Mouse (Mus musculus) liver, postnatal 0 days (tissue): ENCODE data around the gene Ptcd1. TPM values are rescaled to one million over a fixed set of nuclear protein-coding genes. Genes with fewer than 3 reads are reported as not detected.
"Not testable (repeated sequence)": the region's sequence is repeated elsewhere in the genome, so short reads cannot be mapped to it uniquely, and the experiment has no call there.

Experiments used
- ATAC-seq: fragments of 200-750 bp; cut with Nextera tagmentation; 2 replicates; pipeline ENCODE4 v1.8.0; 2017; ENCODE audit warnings: mild to moderate bottlenecking, moderate library complexity
- DNase-seq: peaks from one replicate; pipeline ENCODE4 v3.0.0-alpha.2; 2016
- H3K27ac ChIP-seq: fragments of 300-500 bp; sonication (generic); 2 replicates; pipeline ENCODE4 v1.5.1; 2014; ENCODE audit warnings: antibody characterized with exemption, moderate library complexity, mild to moderate bottlenecking, low read depth
- H3K27me3 ChIP-seq: fragments of 300-500 bp; sonication (generic); 2 replicates; pipeline ENCODE4 v1.6.1; 2014; ENCODE audit warnings: low read length, control low read depth, mixed read lengths; ENCODE audit not compliant: insufficient read depth
- H3K36me3 ChIP-seq: fragments of 300-500 bp; sonication (generic); replicated peaks from 2 replicates; pipeline ENCODE4 v1.6.1; 2014; ENCODE audit warnings: mild to moderate bottlenecking, control low read depth, low read length, moderate library complexity, mixed read lengths; ENCODE audit not compliant: insufficient read depth
- H3K4me1 ChIP-seq: fragments of 300-500 bp; sonication (generic); 2 replicates; pipeline ENCODE4 v1.6.1; 2014; ENCODE audit warnings: antibody characterized with exemption, mild to moderate bottlenecking, control low read depth; ENCODE audit not compliant: insufficient read depth
- H3K4me2 ChIP-seq: fragments of 300-500 bp; sonication (generic); 2 replicates; pipeline ENCODE4 v1.6.1; 2014; ENCODE audit warnings: low read depth, mild to moderate bottlenecking, low read length, moderate library complexity, mixed read lengths
- H3K4me3 ChIP-seq: fragments of 300-500 bp; sonication (generic); 2 replicates; pipeline ENCODE4 v1.5.1; 2014; ENCODE audit warnings: low read depth, low read length
- H3K9ac ChIP-seq: fragments of 300-500 bp; sonication (generic); replicated peaks from 2 replicates; pipeline ENCODE4 v1.6.1; 2014; ENCODE audit warnings: mild to moderate bottlenecking, moderate library complexity
- H3K9me3 ChIP-seq: fragments of 300-500 bp; sonication (generic); 2 replicates; pipeline ENCODE4 v1.6.1; 2016; ENCODE audit warnings: mild to moderate bottlenecking, control low read depth, low read length, mixed read lengths
- CTCF ChIP-seq: sonication (generic); IDR thresholded peaks from 2 replicates; pipeline ENCODE4 v1.5.1; 2016; ENCODE audit warnings: antibody characterized with exemption, low read depth
- EP300 ChIP-seq: IDR thresholded peaks from 2 replicates; pipeline ENCODE4 v1.6.1; 2016; ENCODE audit warnings: antibody characterized with exemption, low read depth, mild to moderate bottlenecking
- WGBS: fragments of 180-500 bp; shearing (Covaris S2); extraction: QIAGEN DNeasy Blood & Tissue Kit; methylation state at CpG from one replicate; pipeline ENCODE4 v1.1.7; 2014; ENCODE audit not compliant: insufficient replicate concordance; 5-methylcytosine and 5-hydroxymethylcytosine counted together
- polyA plus RNA-seq: library from polyadenylated mRNA; unstranded; fragments of >200 nt; fragmentation: Nextera tagmentation; extraction: Ambion mirVana; gene quantifications from 2 replicates; pipeline ENCODE4 v1.2.1, GENCODE M21; 2015

Ptcd1 gene
- polyA plus RNA-seq: 4.4 and 5.5 TPM in 2 replicates

- no peaks in the 10 kb centered on the region for H3K27me3 ChIP-seq
- peak; percentile 98 for DNase-seq
- no peaks in the 10 kb centered on the region for H3K9me3 ChIP-seq
- H3K36me3 ChIP-seq: peaks cover 34% of the 10 kb centered on the region
- peak within 1 kb of the TSS; percentile 91 for H3K27ac ChIP-seq
- peaks cover 19% of the 10 kb centered on the region for H3K4me1 ChIP-seq
- TF ChIP-seq CTCF (no peak), EP300 (peak; percentile 49; the same call in 1 of the 2 replicates)
- ATAC-seq: peak; percentile 94
- peak within 1 kb of the TSS; percentile 73 for H3K4me3 ChIP-seq
- under 1% methylated on average over 43 of the region's 51 CpGs for WGBS
- peak within 1 kb of the TSS; percentile 85 for H3K4me2 ChIP-seq
- H3K9ac ChIP-seq: peak within 1 kb of the TSS; percentile 92
Observed at GRCm38 (mm10) chr5:145166536-145167305, at the start of gene Ptcd1, which contains the start of gene Cpsf4. TSS of gene Ptcd1 (minus strand) at chr5:145167108. TSS of gene Cpsf4 (plus strand) at chr5:145167213.

- 65% methylated on average over 4 of the region's 4 CpGs for WGBS
- ATAC-seq: 0 out of 2 replicates have a peak, but pooled peaks have one; percentile 42
- Histone ChIP-seq H3K36me3 (peaks cover 42% of the 10 kb centered on the region), H3K9me3 (no peaks in the 10 kb centered on the region), H3K4me3 (no peak overlapping the region), H3K4me1 (no peaks in the 10 kb centered on the region), H3K27ac (no peak overlapping the region), H3K4me2 (no peak overlapping the region), H3K27me3 (no peaks in the 10 kb centered on the region), H3K9ac (no peak overlapping the region)
- DNase-seq: no peak
- TF ChIP-seq EP300 (no peak), CTCF (peak; percentile 66)
Observed at GRCm38 (mm10) chr5:145214679-145215078, 47.8 kb upstream of the Ptcd1 start.

GRCm38 (mm10) chr5:145213505-145213904 is 46.6 kb upstream of the Ptcd1 start:
- no peaks in the 10 kb centered on the region for H3K4me1 ChIP-seq
- H3K36me3 ChIP-seq: peaks cover 35% of the 10 kb centered on the region
- WGBS: 82% methylated on average over 3 of the region's 3 CpGs

GRCm38 (mm10) chr5:145212216-145212615 is 45.3 kb upstream of the Ptcd1 start:
- Histone ChIP-seq H3K27me3 (no peaks in the 10 kb centered on the region), H3K4me3 (no peak overlapping the region), H3K4me2 (no peak overlapping the region), H3K27ac (no peak overlapping the region), H3K36me3 (peaks cover 38% of the 10 kb centered on the region), H3K9me3 (no peaks in the 10 kb centered on the region), H3K4me1 (no peaks in the 10 kb centered on the region), H3K9ac (no peak overlapping the region)
- no peak for TF ChIP-seq CTCF
- TF ChIP-seq EP300: no peak
- DNase-seq (no peak), ATAC-seq (no peak)
- 87% methylated on average over 4 of the region's 4 CpGs for WGBS

More at GRCm38 (mm10) chr5:145213505-145213904, 46.6 kb upstream of the Ptcd1 start:
- no peak for ATAC-seq
- no peak for TF ChIP-seq EP300
- no peak for TF ChIP-seq CTCF
- Histone ChIP-seq H3K27ac (no peak overlapping the region), H3K4me2 (no peak overlapping the region), H3K9ac (no peak overlapping the region), H3K9me3 (no peaks in the 10 kb centered on the region), H3K4me3 (no peak overlapping the region), H3K27me3 (no peaks in the 10 kb centered on the region)
- DNase-seq: no peak

GRCm38 (mm10) chr5:145211340-145211739 is 44.4 kb upstream of the Ptcd1 start:
- Histone ChIP-seq H3K4me3 (no peak overlapping the region), H3K4me2 (no peak overlapping the region), H3K4me1 (no peaks in the 10 kb centered on the region), H3K27me3 (no peaks in the 10 kb centered on the region), H3K36me3 (peaks cover 39% of the 10 kb centered on the region), H3K27ac (no peak overlapping the region), H3K9me3 (no peaks in the 10 kb centered on the region), H3K9ac (no peak overlapping the region)
- DNase-seq: no peak
- ATAC-seq: no peak
- 92% methylated on average over 4 of the region's 4 CpGs for WGBS
- TF ChIP-seq CTCF (no peak), EP300 (no peak)

GRCm38 (mm10) chr5:145208391-145208790 is 41.5 kb upstream of the Ptcd1 start:
- H3K36me3 ChIP-seq: peaks cover 31% of the 10 kb centered on the region
- DNase-seq, H3K27ac ChIP-seq, H3K4me3 ChIP-seq, H3K4me2 ChIP-seq, H3K9me3 ChIP-seq, H3K4me1 ChIP-seq, H3K9ac ChIP-seq, H3K27me3 ChIP-seq, ATAC-seq: not testable (repeated sequence)
- WGBS: 72% methylated on average over 8 of the region's 11 CpGs
